Mouse (Mus musculus): ENCODE measurements around the gene Tex50.

GRCm38 (mm10) chr1:161156546-161156945 is 2.6 kb downstream of the Tex50 start:
- TF ChIP-seq CTCF (IDR thresholded peaks at IDR 0.05; ENCODE audit: low read depth) (no peak), EP300 (IDR thresholded peaks at IDR 0.05; ENCODE audit: low read depth) (no peak)

Data from liver, postnatal 0 days (tissue).